Mouse (Mus musculus) liver (tissue): ENCODE measurements around the gene Opcml.

Experiments used
- DNase-seq: peaks from one replicate; pipeline ENCODE4 v3.0.0-alpha.2; 2020; ENCODE audit warnings: mixed read lengths

The Opcml gene

DNA sequence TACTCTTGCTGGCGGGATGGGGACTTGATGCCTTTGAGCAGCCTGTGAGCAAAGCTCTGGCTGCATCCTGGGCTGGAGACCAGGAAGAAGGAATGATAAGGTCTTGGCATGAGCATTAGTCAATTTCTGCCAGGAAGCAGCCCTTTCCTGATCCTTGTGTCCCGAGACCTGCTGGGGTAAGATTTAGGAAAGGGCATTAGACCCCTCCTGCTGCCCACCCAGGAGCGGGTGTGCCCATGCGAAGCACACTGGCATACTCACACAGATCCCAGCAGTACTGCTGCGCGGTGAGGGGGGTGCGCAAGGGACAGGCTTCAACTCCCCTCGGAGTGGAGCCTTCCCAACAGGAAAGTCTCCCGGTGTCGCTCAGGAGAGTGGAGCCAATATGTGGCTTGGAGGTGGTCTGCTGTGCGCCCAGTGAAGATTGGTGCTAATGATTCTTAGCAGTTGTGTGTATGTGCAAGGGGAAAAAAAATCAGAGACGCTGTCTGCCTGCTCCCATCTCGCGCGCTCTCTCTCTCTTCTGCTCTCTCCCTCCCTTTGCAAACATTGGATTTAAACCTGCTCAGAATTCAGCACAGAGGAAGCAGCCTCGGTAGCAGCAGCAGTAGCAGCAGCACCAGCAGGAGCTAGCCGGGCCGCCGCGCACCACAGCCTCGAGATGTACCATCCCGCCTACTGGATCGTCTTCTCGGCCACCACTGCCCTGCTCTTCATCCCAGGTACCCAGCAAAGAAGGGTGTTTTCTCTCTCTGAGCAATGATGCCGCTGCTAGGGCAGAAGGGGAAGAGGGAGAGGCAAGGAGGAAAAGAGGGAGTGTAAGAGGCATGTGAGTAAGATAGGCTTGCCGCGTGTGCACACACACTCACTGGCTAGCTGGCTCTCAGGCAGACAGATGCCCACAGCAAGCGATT lies at the start of gene Opcml:
Gene Opcml (plus strand): TSS at position 51 of the 914 bp plus-strand sequence.
- peak; percentile 4 for DNase-seq

DNA sequence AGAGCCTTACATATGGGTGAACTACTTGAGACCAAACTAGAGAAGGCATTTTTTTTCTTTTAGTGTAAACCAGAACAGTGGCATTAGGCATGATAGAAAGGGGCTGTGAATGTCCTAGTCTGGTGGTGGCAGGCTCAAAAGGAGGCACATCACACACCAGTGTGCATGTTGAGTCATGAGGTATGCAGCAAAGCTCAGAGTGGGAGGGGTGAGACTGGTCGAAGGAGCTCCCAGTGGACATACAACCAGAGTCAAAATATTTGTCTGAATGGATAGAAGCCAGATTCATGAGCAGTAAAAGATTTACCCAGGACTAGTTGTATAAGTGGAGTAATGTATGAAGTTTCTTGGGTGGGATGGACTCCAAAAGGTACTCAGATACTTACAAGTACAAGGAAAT lies 31.9 kb upstream of the Opcml start:
- DNase-seq, result no peak

DNA sequence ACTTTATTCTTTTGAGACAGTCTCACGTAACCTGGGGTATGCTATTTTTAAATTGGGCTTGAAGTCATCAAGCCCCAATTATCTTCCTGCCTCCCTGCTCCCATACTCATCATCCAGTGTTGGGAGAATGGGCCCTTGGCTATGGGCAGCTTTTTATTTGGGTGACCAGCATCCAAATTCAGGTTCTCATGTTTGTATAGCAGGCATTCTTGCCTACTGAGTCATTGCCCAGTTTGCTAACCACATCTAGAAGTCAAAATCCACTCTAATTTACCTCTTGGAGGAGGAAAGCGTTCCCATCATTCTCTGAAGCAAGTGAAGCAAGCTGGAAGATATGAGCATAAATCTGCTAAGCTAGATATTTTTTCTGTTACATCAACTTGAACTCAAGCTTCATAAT lies 29.4 kb upstream of the Opcml start:
- no peak for DNase-seq

DNA sequence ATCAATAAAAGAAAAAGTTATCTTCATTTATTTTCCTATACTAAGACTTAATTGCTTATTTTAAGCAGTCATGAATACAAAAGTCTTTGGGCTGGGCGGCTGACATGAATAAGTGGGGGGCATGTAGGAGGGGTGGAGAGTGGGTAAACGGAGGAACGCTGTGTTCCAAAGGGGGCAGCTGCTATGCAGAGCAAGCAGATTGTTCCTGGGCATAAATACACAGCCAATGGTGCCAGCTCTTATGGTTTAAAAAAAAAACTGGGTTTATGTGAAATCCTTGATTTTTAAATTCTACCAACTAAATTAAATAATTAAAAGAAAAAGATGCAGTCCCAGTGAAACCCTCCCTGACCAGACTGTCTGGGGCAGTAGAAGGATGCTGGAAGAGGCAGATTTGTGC lies 24.1 kb upstream of the Opcml start:
- no peak for DNase-seq

DNA sequence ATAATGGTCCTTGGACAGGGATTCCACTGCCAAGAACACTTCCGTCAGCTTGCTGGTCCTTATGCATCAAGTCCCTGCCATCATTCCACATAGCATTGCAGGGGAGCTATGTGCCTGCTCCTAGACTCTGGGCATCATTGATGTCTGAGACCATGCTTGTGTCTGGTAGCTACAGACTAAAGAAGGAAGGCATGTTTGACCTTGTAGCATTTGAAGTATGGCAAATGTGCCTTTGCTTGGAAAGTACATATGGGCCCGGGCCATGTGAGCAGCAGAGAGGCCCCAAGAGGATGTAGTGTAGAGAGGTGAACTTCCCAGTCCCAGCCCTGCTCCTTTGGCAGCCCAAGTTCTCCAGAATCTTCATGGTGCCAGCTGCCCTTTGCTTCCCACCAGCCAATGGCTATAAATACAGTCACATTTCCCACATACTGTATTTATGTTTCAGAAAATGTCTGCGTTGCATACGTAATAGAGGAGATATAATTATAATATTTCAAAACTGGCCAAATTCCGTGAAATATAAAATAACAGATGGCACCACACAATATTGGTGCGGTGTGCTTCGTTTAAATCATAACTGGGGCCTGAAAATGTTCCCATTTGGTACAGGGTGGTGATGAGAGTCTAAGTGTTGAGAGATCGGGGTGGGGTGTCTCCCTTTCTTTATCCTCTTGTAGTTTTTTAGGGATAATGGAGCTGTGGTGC lies 23.2 kb upstream of the Opcml start:
- no peak for DNase-seq

DNA sequence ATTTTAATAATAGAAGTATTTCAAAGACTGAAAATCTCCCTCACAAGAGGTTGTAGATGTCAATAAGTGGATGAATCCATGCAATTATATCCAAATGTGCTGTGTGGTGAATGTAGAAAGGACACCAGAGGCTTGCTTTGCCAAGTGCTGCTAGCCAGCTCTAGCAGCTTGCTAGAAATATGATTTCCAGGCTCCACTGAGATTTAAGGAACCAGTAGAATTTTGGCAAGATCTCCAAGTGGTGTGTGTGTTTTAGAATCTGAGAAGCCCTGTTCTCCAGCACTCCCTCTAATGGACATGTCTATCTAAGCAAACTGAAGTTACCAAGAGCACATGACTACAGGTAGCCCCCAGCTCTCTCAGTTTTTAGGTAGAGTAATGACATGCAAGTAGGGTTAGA lies 21.8 kb upstream of the Opcml start:
- DNase-seq, result no peak

DNA sequence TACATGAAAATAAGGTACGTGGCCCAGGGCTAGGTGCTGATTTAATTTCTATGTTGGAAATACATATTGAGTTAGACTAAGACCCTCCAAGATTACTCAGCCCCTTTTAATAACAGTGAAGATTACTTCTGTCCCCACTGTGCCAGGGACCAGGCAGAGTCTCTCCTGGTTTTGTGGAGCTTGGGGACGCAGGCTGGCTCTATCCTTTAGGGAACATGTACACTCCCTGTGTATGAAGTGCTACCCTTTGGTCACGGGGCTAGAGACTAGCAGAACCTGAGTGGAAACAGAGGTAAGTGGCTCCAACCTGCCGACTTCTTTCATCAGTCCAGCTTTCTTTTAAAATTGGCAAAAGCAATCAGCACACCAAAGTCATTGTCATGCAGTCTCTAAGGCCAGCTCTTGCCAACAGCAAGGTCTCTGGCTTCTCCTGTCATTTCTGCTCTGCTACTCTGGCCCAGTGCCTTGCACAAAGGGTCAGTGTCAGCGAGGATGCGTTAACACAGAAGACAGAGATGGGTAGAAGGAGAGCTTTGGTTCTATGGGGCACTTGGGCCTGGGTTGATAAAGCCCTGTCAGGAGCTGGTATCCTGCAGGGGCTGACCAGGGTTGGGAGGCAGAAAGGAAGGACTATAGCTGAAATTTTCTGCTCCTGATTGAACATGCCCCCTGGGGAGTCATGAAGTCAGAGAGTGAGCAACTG lies 9.1 kb upstream of the Opcml start:
- no peak for DNase-seq

DNA sequence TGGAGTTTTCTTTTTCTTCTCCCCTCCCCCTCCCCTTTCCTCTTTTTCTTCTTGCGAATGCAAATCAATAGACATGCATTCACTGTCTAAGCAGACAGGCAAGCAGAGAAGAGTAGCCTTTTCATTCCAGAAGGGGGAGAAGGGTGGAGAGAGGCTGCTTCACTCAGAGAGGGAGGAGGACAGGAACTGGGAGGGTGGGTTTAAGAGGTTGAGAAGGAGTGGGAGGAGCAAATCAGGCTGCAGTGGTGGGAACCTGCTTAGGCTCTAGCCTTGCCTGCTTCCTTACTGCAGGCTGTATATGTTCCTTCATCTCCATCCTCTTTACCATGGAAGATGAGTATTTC lies 8.6 kb upstream of the Opcml start:
- DNase-seq, result no peak

DNA sequence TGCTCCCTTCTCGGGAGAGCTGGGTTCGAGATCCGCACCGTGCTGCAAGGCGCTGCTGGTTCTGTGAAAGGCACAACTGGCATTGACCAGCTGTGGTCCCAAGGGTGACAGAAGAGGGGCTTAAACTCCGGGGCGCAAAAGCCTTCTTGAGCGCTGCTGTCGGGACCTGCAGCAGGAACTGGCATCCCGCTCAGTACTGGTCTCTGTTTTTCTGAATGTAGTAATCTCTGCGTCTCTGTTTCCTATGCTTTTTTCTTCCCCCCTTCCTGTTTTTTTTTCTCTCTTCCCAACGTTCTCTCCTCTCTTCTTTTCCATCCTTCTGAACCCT lies 1.0 kb downstream of the Opcml start:
- DNase-seq, result no peak

DNA sequence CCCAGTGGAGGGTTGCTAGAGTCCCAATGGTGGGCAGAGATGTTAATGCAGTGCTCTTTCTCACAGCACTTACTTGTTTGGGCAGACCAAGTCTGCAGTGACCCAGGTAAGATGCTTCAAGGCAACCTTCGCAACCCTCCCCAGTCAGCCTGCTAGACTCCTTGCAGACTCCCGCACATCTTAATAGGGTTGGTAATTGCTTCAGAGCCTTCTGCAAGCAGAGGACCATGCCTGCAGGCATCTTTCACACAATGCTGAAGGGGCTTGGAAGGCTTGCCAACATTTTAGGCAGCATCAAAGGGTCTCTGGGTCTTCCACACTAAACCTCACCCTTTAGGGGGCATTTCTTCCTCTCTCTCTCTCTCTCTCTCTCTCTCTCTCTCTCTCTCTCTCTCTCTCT lies 1.7 kb downstream of the Opcml start:
- DNase-seq, result no peak

DNA sequence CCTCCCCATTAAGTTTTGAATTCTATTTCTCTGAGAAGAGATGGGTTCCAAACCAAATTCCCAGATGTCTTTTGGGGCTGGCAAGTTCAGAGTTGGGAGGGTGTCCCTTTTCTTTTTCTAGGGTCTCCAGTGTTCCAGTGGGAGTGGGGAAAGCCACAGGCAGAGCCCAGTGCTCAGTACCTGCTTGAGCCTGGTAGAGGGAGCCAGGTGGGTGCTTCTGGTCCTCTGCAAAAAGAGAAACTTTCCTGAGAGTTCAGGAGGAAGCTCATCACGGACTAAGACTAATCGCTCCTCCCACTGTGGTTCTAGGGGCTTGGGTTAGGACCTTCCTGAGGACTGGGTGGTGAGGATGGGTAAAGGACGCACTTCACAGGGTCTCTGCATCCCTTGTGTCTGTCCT lies 2.4 kb downstream of the Opcml start:
- DNase-seq, result no peak

DNA sequence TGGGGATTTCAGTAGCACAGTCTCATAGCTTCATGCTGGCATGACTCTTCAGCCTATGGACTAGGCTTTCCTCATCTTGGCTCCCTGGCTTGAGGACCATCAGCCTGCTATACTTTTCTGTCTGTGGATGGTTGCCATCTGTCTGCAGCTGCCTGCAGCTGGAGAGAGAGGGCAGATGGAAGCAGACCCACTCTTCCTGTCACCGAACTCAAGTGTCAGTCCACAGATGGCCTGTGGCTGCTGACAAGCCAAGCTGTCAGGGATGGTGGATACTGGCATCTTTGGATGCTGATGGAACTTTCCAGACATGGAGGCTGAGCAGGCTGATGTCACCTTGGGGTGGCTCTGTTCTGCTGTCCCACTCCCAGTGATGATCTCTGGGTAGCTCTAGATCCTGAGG lies 6.0 kb downstream of the Opcml start:
- no peak for DNase-seq

DNA sequence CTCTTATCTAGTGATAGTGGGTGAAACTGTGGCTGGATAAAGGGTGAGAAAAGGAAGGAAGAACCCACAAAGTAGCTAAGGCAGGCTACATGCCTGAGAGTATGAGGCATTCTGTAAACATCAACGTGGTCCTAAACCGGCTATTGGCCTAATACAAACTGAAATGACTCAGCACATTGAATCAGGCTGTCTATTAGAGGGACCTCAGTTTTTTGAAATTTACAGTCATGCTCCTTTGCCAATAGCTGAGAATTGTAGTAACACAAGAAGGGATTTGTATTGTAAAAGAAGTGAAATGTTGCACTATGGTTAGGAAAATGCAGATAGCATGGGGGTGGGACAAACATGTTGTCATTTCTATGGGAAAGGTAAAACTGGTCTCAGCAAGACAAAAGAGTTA lies 10.4 kb downstream of the Opcml start:
- no peak for DNase-seq

DNA sequence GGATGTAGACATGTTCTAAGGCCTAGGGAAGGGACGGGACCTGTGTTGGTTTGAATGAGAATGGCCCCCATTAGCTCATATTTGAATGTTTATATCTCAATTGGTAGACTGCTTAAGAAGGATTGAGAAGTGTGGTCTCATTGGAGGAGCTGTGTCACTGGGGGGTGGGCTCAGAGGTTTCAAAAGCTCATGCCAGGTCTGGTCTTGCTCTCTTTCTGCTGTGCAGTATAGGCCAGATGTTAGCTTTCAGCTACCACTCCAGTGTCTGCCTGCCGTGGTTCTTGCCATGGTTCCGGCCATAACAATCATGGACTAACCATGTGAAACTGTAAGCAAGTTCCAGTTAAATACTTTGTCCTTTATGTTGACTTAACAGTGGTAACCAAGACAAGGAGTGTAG lies 11.2 kb downstream of the Opcml start:
- DNase-seq, result no peak

DNA sequence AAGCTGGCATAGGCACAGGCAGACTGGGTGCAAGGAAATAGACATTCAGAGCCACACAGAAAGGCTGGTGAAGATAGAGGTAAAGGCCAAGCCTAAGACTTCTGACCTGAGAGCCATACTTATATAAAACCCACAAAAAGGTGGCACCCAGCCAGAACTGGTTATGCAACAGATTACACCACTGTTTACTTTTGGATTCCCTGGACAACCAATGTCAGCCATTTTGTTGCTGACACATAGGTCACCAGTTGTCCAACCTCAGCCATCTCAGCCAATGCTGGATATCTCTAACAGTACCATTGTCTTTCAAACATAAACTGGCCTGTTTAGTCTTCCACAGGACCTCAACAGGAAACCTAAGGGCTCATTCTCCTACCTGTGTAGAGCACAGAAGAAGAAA lies 11.8 kb downstream of the Opcml start:
- DNase-seq, result no peak

DNA sequence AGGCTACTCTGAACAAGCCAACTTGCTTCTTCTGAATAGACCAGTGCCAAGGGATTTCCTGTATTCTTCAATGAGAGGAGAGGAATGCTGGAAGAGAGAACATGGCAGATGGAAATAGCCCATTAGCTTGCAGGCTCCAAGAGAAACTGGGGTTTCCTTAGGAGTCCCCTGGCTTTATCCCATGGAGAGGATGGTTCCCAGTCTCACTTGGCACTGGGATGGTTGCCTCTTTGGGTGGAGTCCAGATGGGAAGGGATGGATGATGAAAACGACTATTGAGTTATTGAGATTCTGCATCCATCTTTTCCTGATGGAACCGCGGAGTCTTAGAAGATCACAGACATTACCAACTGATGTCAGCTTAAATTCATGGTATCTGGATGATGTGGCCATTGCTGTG lies 13.9 kb downstream of the Opcml start:
- no peak for DNase-seq

DNA sequence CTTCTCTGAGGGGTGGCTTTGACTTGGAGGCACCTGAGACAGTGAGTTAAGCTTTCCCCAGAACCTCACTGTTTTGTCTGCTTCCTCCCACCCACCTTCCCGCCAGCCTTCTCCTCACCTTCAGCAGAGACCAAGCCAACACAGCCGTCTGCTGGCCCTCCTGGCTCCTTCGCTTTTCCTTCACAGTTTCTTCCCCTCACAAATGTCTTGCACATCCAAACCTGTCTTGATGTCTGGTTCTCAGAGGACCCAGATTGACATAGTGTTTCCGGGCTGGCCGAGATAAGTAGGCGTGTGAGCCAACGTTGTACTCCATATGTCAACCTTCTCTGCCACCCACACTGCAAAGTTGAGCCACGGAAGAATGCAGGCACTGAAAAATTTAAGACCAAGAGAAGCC lies 19.2 kb downstream of the Opcml start:
- no peak for DNase-seq

DNA sequence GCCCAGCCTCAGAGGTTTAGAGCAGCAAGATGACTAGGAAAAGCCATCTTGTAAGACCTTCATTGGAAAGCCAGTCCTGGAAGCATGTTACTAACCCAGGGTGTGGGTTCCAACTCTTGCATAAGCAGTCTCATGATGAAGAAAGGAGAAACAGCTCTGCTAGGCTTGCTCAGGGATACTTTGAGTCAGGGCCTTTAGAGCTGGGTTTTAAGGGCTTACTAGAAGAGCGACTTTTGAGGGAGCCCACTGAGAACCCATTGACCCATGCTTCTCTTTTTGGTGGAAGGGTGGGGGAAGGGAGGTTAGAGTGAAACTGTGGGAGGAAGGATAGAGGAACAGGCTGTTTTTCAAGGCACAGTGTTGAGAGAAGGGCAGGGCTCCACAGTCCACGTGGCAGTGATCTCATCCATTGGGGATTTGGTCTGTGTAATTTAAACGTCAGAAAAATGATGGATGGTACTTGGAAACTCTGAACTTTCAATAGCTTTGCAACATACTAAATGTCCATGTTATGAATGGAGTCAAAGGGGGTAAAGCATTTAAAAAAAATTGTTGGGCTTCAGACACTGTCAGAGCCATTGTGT lies 22.7 kb downstream of the Opcml start:
- no peak for DNase-seq

DNA sequence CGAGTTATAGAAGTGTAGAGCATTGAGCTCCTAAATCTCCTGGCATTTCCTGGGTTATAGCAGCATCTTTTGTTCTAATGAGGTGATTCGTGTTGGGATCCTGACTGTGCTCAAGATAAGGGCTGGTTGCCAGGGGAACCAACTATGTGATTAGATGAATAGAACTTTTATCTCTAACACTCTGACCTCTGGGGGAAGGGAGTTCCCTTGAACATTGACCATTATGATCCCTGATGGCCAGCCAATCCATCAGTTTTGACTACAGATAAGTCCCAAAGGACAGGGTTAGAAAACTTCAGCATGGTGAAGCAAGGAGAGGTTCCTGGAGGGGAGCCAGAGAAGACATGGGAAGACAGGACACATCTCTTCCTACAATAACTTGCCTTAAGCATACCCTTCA lies 23.6 kb downstream of the Opcml start:
- no peak for DNase-seq

DNA sequence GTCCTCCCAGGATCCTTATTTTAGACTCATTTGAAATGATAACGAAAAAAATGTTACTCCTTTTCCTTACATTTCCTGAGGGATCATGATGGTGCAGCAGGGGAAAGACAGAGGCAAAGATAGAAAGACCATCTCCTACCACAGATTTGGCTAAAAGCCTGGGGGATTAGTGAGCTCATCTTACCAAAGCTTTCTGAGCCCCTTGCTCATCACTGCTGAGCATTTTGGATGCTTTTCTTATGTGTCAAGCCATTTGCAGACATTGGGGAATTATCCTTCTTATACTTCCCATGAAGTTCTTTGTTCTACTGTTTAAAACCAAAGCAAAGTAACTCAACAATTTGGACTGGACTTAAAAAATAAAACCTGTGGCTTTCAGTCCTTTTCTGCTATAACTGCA lies 30.6 kb downstream of the Opcml start:
- no peak for DNase-seq

DNA sequence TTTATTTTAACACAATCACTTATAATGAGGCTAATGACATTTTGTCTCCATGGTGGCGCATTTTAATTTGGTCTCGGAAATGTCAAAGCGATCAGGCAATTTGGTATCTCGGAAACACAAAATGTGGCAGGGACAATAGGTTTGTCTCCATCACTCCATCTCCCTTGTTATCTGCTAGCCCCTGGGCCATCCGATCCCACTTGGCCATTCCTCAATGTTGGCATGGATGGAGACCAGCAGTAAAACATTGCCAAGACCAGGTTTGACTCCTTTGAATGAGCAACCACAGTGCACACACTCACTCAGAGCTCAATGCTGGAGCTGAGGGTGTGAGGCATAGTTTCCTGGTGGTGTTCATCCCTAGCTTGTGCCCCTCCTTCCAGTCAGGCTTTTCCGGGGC lies 32.1 kb downstream of the Opcml start:
- no peak for DNase-seq

DNA sequence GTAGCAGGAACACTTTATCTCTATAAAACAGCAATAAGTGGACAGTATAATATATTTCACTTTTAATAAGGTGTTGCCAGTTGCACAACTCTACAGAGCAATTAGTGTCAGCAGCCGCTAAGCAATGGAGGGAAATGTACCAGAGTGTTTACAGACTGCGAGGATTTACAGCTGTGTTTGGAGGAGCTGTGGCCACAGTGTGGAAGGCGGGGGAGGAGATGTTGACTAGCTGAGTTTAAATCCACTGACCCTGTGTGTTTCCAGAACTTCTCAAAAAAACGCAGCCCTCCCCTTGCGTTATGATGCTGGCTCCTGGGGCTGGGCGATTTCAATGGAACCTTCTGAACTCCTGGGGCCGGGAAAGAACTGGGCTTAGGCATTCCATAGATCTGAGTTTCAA lies 33.8 kb downstream of the Opcml start:
- no peak for DNase-seq

DNA sequence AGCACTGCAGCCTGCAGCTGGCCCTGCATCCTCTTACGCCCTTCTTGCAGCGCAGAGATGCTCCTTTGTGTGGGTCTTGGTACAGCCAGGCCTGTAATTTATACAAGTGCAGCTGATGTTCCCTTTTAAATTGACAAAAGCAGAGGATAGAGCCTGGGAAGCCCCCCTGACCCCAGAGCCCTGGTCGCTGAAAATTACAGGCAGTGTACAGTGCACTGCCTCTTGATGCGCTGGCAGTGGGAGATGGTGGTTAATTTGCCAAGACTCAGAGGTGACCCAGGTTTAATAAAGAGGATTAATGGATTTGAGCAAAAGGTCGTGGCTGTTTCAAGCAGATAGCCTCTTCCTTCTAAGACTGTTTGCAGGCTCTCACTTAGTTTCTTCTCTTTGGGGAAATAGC lies 39.9 kb downstream of the Opcml start:
- no peak for DNase-seq

DNA sequence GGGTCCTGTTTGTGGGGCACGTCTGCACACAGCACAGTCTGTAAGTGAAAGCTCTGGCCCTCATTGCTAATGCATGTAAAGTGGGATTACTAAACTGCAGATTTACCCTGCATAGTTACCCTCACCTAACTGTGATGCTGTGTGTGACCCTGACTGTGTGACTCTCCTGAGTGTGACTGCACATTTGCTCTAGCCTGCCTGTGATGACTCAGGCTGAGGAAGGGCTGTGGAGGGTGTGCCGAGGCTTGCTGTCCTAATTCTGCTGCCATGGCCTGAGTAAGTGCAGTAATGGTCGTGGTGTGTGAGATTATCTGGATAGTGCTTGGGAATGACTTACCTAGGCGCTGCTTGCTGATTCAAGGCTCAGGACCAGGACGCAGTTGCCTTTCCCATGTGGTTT lies 52.2 kb downstream of the Opcml start:
- no peak for DNase-seq
